Mouse (Mus musculus) neural tube, embryonic 10.5 days (tissue): Measurements from ENCODE around the gene Uba2.

ENCODE experiments used
- DNase-seq: peaks from one replicate; pipeline ENCODE4 v3.0.0-alpha.2; 2017; ENCODE audit warnings: low spot score; ENCODE audit errors: extremely low spot score

Uba2 gene

GRCm38 (mm10) chr7:34094911-34095481 is 74.4 kb downstream of the Uba2 start, which contains the start of gene Scgb1b30:
TSS of gene Scgb1b30 (plus strand) at chr7:34095431.
- no peak for DNase-seq
